Mouse (Mus musculus) retina, postnatal 1 day (tissue): ENCODE measurements at regions not wholly inside any gene's neighbourhood (a gene's known extent, or its start where the extent isn't known, plus 50 kb on each side); places are given as distances from the start of the nearest gene placed in this dataset.
A peak's percentile ranks its signal among the peaks of the same experiment; 100 is the strongest.

Experiments used
- DNase-seq: peaks from one replicate; pipeline ENCODE4 v3.0.0-alpha.2; 2012

GRCm38 (mm10) chr12:14930702-14931101 lies 778.8 kb upstream of the Fam84a start:
- no peak for DNase-seq

- no peak for DNase-seq
Observed at GRCm38 (mm10) chr12:14927580-14927979, 775.7 kb upstream of the Fam84a start.

- DNase-seq, result no peak
Observed at GRCm38 (mm10) chr12:14923768-14924167, 771.9 kb upstream of the Fam84a start.

GRCm38 (mm10) chr12:14911931-14912330 lies 760.1 kb upstream of the Fam84a start:
- no peak for DNase-seq

- peak; percentile 42 for DNase-seq
Observed at GRCm38 (mm10) chr12:14883136-14883535, 731.3 kb upstream of the Fam84a start.

GRCm38 (mm10) chr12:14880458-14880857 lies 728.6 kb upstream of the Fam84a start:
- no peak for DNase-seq

- DNase-seq, result no peak
Observed at GRCm38 (mm10) chr12:14875290-14875689, 723.4 kb upstream of the Fam84a start.

GRCm38 (mm10) chr12:14871336-14871910 lies 719.6 kb upstream of the Fam84a start:
- no peak for DNase-seq

- peak; percentile 34 for DNase-seq
Observed at GRCm38 (mm10) chr12:14859809-14860570, 708.1 kb upstream of the Fam84a start.

- no peak for DNase-seq
Observed at GRCm38 (mm10) chr12:14859057-14859456, 707.2 kb upstream of the Fam84a start.

- no peak for DNase-seq
Observed at GRCm38 (mm10) chr12:14835510-14835909, 683.7 kb upstream of the Fam84a start.
